Mouse (Mus musculus) embryonic stem cell, embryonic (primary cell): ENCODE results near the gene Nsrp1.
"Not testable (repeated sequence)": the region's sequence is repeated elsewhere in the genome, so short reads cannot be mapped to it uniquely, and the experiment has no call there.

ENCODE experiments used
- CTCF ChIA-PET, 4 experiments: fragments of 300-600 bp in 2 of 4; fragments of 350-600 bp in 2 of 4; sonication (Branson Sonifier 250); formaldehyde crosslinking; loops; one replicate each; lab custom pipeline; 2022; ENCODE audit warnings: inconsistent platforms in 2 of 4; lab: Charles Lee
- POLR2A ChIA-PET, 4 experiments: fragments of 300-600 bp in 2 of 4; fragments of 350-600 bp in 2 of 4; sonication (Branson Sonifier 250); formaldehyde crosslinking; loops; one replicate each; lab custom pipeline; 2022; ENCODE audit warnings: antibody characterized with exemption in 4 of 4, inconsistent platforms in 1 of 4; lab: Charles Lee

The Nsrp1 gene

GRCm38 (mm10) chr11:77077792-77078191 is 443 bp downstream of the Nsrp1 start:
- POLR2A ChIA-PET: interaction anchor here (0.5 to 1.3 kb wide), 9 partner anchors 9 to 583 kb away, joined by 3 to 5 read pairs (median 3); no protein-coding TSS in a partner anchor
- CTCF ChIA-PET: no interaction called here

GRCm38 (mm10) chr11:77077331-77077730 is 904 bp downstream of the Nsrp1 start:
- CTCF ChIA-PET: not testable (repeated sequence)
- POLR2A ChIA-PET: interaction anchor here (0.5 to 1.3 kb wide), 11 partner anchors 9 to 583 kb away, joined by 3 to 5 read pairs (median 3); no protein-coding TSS in a partner anchor

GRCm38 (mm10) chr11:77070721-77071120 is 7.5 kb downstream of the Nsrp1 start:
- POLR2A ChIA-PET: interaction anchor here in 3 of 4 experiments (0.7 to 2.2 kb wide), 7 partner anchors 11 to 74 kb away, joined by 3 to 7 read pairs (median 3); partner anchors contain the start of gene Slc6a4 (in 1 of the 3)
- CTCF ChIA-PET: interaction anchor here (0.6 to 1.9 kb wide), 12 partner anchors 19 to 685 kb away, joined by 3 to 14 read pairs (median 3); partner anchors contain the start of gene Slc6a4 (in 1 of the 4)

DNA sequence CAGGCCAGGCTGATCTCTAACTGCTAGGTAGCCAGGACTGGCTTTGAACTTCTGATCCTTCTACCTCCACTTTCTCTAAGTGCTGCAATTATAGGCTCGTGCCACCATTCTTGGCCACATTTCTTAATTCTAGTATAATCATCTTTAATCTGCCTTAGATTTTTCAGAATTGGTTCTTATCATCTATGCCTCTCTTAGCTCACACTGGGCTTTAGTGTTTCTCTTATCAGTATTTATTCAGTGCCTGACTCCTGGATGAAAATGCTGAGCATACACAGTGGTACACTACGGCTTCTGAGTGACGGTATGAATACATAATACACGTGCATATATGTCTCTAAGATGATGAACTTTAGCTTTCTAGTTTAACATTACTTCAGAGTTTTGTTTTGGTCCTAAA is 9.4 kb downstream of the Nsrp1 start:
- POLR2A ChIA-PET: interaction anchor here in 1 of 4 experiments (0.6 to 1.9 kb wide), 4 partner anchors 11 to 91 kb away, joined by 3 to 4 read pairs (median 3); no protein-coding TSS in a partner anchor
- CTCF ChIA-PET: no interaction called here

GRCm38 (mm10) chr11:77063406-77063805 is 14.8 kb downstream of the Nsrp1 start:
- CTCF ChIA-PET: no interaction called here
- POLR2A ChIA-PET: interaction anchor here in 1 of 4 experiments (0.6 to 1.1 kb wide), 3 partner anchors 9 to 366 kb away, joined by 3 to 4 read pairs (median 3); no protein-coding TSS in a partner anchor

- POLR2A ChIA-PET: no interaction called here
- CTCF ChIA-PET: no interaction called here
Measured at GRCm38 (mm10) chr11:77061951-77062350, 16.3 kb downstream of the Nsrp1 start.

GRCm38 (mm10) chr11:77042816-77043215 is 35.4 kb downstream of the Nsrp1 start:
- CTCF ChIA-PET: no interaction called here
- POLR2A ChIA-PET: no interaction called here

DNA sequence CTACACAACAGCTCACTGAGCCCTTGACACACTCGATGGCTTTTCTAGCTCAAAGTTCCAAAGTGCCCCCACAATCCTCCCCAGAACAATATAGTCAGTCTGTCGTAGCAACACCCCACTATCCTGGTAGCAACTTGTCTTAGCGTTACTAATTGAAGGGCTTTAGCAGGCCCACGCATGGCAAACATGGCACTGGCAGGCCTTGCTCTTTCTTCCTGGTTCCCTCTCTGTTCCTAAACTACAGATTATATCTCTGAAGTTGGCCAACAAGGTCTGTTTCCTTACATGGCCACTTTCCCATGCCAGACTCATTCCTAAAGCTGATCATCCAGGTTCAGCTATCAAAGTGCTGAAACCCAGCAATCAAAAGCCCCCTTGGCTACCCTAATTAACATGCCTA is 36.3 kb downstream of the Nsrp1 start:
- POLR2A ChIA-PET: interaction anchor here in 1 of 4 experiments (1.2 to 1.7 kb wide), 2 partner anchors 9 to 13 kb away, joined by 3 to 7 read pairs; no protein-coding TSS in a partner anchor
- CTCF ChIA-PET: no interaction called here

DNA sequence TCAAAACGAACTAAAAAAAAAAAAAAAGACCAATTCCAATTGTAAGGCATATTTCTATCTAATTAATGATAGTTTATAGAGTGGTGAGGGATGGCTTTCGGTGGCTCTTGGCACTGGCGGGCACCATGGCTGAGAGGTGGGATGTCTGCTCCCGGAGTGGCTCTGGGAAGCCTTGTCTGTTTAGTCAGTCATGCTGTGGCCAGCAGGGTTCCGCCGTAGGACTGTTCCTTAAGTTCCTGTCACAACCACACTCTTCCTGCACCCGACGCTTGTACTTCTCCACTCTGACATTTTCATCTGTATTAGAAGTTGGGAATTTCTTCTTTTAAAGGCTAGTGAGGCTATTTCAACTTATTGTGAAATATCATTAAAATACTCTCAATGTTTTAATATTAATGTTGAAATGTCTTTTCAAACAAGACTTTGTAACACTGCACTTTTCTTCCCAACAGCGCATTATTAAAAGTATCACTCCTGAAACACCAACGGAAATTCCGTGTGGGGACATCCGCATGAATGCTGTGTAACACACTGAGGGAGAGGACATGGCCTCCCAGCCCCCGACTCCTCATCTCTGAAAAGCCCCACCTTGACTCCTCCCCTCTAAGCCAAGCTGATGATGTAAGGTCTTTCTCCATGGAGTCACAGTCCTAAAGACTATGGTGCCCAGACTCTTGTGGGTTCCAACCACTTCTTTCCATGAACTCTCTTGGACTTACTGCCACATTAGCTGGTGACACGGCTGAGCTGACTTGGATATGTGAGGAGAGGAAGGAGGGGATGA is 46.9 kb downstream of the Nsrp1 start:
- POLR2A ChIA-PET: no interaction called here

GRCm38 (mm10) chr11:77028157-77028556 is 50.1 kb downstream of the Nsrp1 start:
- ChIA-PET POLR2A (interaction anchor here in 1 of 4 experiments (1.4 kb wide), 1 partner anchor 22 kb away, joined by 4 read pairs; no protein-coding TSS in a partner anchor), CTCF (no interaction called here)

More for the DNA sequence above, 46.9 kb downstream of the Nsrp1 start:
- CTCF ChIA-PET: no interaction called here

- ChIA-PET CTCF (no interaction called here), POLR2A (no interaction called here)
Measured at GRCm38 (mm10) chr11:77026559-77026958, 51.7 kb downstream of the Nsrp1 start.

GRCm38 (mm10) chr11:77021749-77022396 is 56.4 kb downstream of the Nsrp1 start:
- ChIA-PET CTCF (interaction anchor here in 1 of 4 experiments (0.7 kb wide), 1 partner anchor 65 kb away, joined by 3 read pairs; no protein-coding TSS in a partner anchor), POLR2A (no interaction called here)

DNA sequence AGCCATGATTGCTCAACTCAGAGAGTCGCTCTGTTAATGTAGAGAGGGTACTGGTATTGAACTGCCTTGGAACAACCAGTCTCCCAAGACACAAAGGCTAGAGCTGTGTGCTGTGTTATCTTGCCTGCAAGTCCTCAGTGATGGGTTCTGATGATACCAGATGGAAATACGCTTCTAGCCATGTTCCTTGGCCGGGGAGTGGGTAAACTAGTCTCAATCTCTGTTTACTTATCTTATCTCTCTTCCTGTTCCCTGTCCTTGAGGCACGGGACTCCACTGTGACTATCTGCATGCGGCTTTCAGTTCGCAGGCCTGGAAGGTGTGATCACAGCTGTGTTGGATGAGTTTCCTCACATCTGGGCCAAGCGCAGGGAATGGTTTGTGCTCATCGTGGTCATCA is 58.7 kb downstream of the Nsrp1 start:
- CTCF ChIA-PET: no interaction called here
- POLR2A ChIA-PET: no interaction called here

DNA sequence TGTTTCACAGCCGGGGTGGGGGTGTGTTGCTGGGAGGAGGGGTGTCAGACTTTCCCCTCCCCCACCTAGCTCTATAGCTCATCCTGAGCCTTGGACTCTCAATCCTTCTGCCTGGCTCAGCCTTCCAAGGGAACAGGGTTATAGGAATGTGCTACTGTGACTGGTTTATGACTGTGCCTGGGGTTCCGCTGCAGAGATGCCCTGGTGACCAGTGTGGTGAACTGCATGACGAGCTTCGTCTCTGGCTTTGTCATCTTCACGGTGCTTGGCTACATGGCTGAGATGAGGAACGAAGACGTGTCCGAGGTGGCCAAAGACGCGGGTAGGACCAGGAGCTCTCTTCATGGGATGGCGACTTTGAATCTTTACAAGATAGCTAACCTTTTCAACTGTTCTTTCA is 60.2 kb downstream of the Nsrp1 start:
- ChIA-PET CTCF (no interaction called here), POLR2A (interaction anchor here in 1 of 4 experiments (1.4 kb wide), 1 partner anchor 11 kb away, joined by 3 read pairs; no protein-coding TSS in a partner anchor)

GRCm38 (mm10) chr11:77010762-77011475 is 67.3 kb downstream of the Nsrp1 start:
- CTCF ChIA-PET: no interaction called here
- POLR2A ChIA-PET: no interaction called here

DNA sequence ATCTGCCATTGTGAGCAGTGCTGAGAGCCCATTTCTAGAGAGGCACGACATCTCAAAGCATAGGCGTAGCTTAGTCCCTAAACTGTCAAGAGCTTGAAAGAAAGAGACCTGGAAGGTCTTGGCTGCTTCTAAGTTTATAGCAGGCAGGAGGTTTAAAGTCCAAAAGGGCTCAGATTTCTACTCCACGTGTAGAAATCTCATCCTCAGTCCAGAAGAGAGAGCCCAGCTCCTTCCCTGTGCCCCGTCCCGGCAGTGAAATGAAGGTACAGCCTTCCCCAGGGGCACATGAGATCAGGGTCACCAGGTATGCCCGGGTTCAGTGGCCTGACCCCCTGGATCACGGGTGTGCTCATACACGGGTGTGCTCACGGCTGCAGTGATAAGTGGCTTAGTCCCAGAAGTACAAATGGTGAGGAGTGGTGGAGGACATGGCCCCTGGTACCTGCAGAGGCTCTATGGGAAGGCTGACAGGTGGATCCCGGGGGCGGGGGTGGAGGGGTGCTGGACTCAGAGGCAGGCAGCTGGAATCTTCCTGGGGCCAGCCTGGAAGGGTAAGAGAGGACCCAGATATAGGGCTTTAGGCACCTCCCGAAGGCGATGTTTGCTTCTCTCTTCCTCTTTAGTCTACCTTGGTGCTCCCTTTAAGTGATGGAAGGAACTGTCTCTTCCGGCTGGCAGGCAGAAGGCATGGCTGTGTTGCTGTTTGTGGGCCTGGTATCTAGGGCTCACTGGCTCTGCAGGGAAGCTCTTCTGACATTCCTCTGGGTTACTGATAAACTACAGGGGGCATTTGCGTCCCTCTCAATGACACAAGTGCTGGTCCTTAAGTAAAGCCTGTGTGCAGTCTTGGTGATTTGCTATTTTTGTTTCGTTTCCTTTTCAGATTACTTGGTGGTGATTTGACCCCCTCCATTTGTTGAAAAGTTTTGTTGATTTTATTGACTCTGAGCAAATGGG is 68.9 kb downstream of the Nsrp1 start:
- ChIA-PET CTCF (interaction anchor here in 2 of 4 experiments (0.6 to 1.3 kb wide), 2 partner anchors 12 to 651 kb away, joined by 4 read pairs; no protein-coding TSS in a partner anchor), POLR2A (interaction anchor here in 3 of 4 experiments (0.5 to 0.8 kb wide), 4 partner anchors 74 to 463 kb away, joined by 3 read pairs; no protein-coding TSS in a partner anchor)

DNA sequence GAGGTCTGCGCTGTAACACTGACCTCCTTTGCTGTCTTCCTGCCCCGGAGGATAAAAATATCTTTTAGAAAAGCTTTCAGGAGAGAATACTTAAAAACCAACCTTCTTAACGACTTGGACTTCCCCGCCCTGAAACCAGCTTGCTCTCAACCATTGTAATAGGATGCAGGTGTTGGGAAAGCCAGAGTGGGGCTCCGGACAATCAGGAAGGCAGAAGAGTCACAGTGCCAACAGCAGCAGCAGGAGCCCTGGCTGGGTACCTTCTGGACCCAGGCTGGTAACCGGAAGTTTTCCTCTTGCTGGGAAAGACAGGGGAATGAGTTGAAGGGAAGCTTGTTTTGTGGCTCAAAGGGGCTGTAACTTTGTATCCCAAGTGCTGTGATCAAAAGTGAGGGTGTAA is 71.6 kb downstream of the Nsrp1 start:
- ChIA-PET POLR2A (interaction anchor here in 1 of 4 experiments (0.7 to 1.3 kb wide), 4 partner anchors 9 to 331 kb away, joined by 3 to 4 read pairs (median 4); no protein-coding TSS in a partner anchor), CTCF (interaction anchor here in 1 of 4 experiments (0.7 to 0.8 kb wide), 2 partner anchors 33 to 316 kb away, joined by 3 read pairs; no protein-coding TSS in a partner anchor)
